Mouse (Mus musculus) limb, embryonic 14.5 days (tissue): ENCODE measurements around the gene Ngfr. TPM values are rescaled to one million over a fixed set of nuclear protein-coding genes. Genes with fewer than 3 reads are reported as not detected.

Experiments
- ATAC-seq: fragments of 200-750 bp; cut with Nextera tagmentation; 2 replicates; pipeline ENCODE4 v1.8.0; 2017; ENCODE audit warnings: low read depth, moderate number of reproducible peaks, moderate TSS enrichment; ENCODE audit not compliant: low FRiP score
- DNase-seq: peaks from one replicate; pipeline ENCODE4 v3.0.0-alpha.2; 2015; ENCODE audit warnings: low spot score
- H3K27ac ChIP-seq: fragments of 300-500 bp; sonication (generic); replicated peaks from 2 replicates; pipeline ENCODE4 v1.5.1; 2014; ENCODE audit warnings: low read depth, mild to moderate bottlenecking, low read length, moderate library complexity, mixed read lengths
- H3K27me3 ChIP-seq: fragments of 300-500 bp; sonication (generic); 2 replicates; pipeline ENCODE4 v1.6.1; 2014; ENCODE audit warnings: low read length, mixed read lengths; ENCODE audit not compliant: control insufficient read depth, insufficient read depth
- H3K36me3 ChIP-seq: fragments of 300-500 bp; sonication (generic); 2 replicates; pipeline ENCODE4 v1.6.1; 2014; ENCODE audit warnings: mild to moderate bottlenecking, low read length, moderate library complexity, mixed read lengths; ENCODE audit not compliant: control insufficient read depth, insufficient read depth
- H3K4me1 ChIP-seq: fragments of 300-500 bp; sonication (generic); 2 replicates; pipeline ENCODE4 v1.6.1; 2014; ENCODE audit warnings: antibody characterized with exemption, low read length, mixed read lengths; ENCODE audit not compliant: control insufficient read depth, insufficient read depth
- H3K4me2 ChIP-seq: fragments of 300-500 bp; sonication (generic); replicated peaks from 2 replicates; pipeline ENCODE4 v1.6.1; 2014; ENCODE audit warnings: low read depth, mild to moderate bottlenecking, low read length, moderate library complexity; ENCODE audit not compliant: severe bottlenecking
- H3K4me3 ChIP-seq: fragments of 300-500 bp; sonication (generic); replicated peaks from 2 replicates; pipeline ENCODE4 v1.5.1; 2014; ENCODE audit warnings: low read length
- H3K9ac ChIP-seq: fragments of 300-500 bp; sonication (generic); 2 replicates; pipeline ENCODE4 v1.6.1; 2014; ENCODE audit warnings: mild to moderate bottlenecking, low read depth, low read length, moderate library complexity; ENCODE audit not compliant: severe bottlenecking
- H3K9me3 ChIP-seq: fragments of 300-500 bp; sonication (generic); 2 replicates; pipeline ENCODE4 v1.6.1; 2016; ENCODE audit warnings: low read length; ENCODE audit not compliant: control insufficient read depth
- POLR2A ChIP-seq: fragments of 200-500 bp; IDR thresholded peaks from 2 replicates; pipeline ENCODE4 v1.8.0; 2012; ENCODE audit warnings: inconsistent platforms, mild to moderate bottlenecking, moderate library complexity, borderline replicate concordance; ENCODE audit not compliant: insufficient read depth, insufficient read length; ENCODE audit errors: extremely low read depth
- WGBS: fragments of 180-500 bp; shearing (Covaris S2); extraction: QIAGEN DNeasy Blood & Tissue Kit; methylation state at CpG from one replicate; pipeline ENCODE4 v1.1.7; 2014; 5-methylcytosine and 5-hydroxymethylcytosine counted together
- polyA plus RNA-seq, 2 experiments: library from polyadenylated mRNA; depleted of rRNA in 1 of 2; stranded (reverse) in 1 of 2; unstranded in 1 of 2; fragments of >200 nt; fragmentation: Nextera tagmentation in 1 of 2; extraction: Ambion mirVana in 1 of 2; gene quantifications; 2 replicates each; pipeline versions ENCODE4 v1.2.1 to v1.2.3; 2012 to 2014

Gene Ngfr
- polyA plus RNA-seq, 2 experiments, result 32.3 to 52.7 TPM

- Histone ChIP-seq H3K4me3 (no peak overlapping the region), H3K4me2 (no peak overlapping the region), H3K4me1 (peaks cover 30% of the 10 kb centered on the region), H3K27me3 (no peaks in the 10 kb centered on the region), H3K36me3 (no peaks in the 10 kb centered on the region), H3K9ac (no peak overlapping the region), H3K9me3 (no peaks in the 10 kb centered on the region), H3K27ac (peak overlapping the region; percentile 76; the same call in 1 of the 2 replicates)
- no peak for ATAC-seq
- DNase-seq, result no peak
- TF ChIP-seq POLR2A, result no peak
- WGBS, result 77% methylated on average over 6 of the region's 6 CpGs
These were observed 43.0 kb upstream of the Ngfr start for GRCm38 (mm10) chr11:95630558-95630957.

DNA sequence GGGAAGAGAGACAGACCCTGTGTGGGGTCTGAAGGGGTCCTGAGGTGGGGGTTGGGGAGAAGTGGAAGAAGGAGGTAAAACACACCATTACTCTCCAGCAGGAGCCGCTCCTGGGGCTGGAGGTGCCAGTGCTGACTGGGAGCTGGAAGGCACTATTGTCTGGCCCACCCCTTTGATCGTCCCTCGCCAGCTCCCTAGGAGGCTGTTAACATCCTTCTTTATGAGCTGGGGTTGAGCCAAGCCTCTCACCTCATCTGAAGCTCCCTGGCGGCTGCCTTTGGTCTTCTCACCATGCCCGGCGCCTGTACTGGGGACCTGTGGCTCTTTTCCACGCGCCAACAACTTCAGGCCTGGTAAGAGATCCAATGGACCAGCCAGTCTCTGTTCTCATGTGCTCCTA lies 34.9 kb upstream of the Ngfr start:
- ATAC-seq, result 0 out of 2 replicates have a peak, but pooled peaks have one; percentile 19
- 17% methylated on average over 8 of the region's 8 CpGs for WGBS
- H3K4me2 ChIP-seq, result no peak overlapping the region; the same call in 1 of the 2 replicates

DNA sequence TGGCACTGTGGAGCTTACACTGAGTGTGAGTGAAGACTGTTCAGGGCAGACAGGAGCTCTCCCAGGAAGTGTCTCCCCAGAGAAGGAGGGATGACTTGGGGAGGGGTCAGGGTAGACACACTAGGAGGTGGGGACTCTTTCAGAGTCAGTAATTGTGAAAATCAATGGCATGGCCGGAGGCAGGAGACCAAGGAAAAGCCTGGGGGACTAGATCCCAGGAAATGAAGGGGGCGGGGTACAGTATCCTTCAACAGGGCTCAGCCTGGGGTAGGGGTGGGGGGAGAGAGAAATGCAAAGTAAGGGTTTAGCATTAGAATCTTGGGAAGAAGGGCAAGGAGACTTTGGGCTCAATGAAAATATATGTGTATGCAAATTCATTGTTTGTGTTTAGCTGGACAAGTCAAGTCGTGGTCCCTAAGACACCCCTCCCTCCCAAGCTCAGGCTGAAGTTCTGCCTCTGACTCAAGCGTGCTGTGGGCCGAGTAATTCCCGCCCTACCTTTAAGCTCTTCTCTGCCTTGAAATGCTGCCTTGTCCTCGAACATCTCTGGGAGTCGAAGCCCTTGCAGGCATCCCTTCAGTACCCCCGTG lies 34.1 kb upstream of the Ngfr start:
- no peak overlapping the region for H3K27ac ChIP-seq
- no peak for ATAC-seq
- H3K36me3 ChIP-seq, result no peaks in the 10 kb centered on the region
- peak overlapping the region; percentile 25; the same call in 1 of the 2 replicates for H3K9ac ChIP-seq
- TF ChIP-seq POLR2A, result no peak
- no peaks in the 10 kb centered on the region for H3K9me3 ChIP-seq
- DNase-seq, result no peak
- H3K4me2 ChIP-seq, result no peak overlapping the region
- 25% methylated on average over 9 of the region's 9 CpGs for WGBS
- H3K27me3 ChIP-seq, result no peaks in the 10 kb centered on the region
- no peak overlapping the region for H3K4me3 ChIP-seq
- peaks cover 16% of the 10 kb centered on the region for H3K4me1 ChIP-seq

More for the DNA sequence above, 34.9 kb upstream of the Ngfr start:
- Histone ChIP-seq H3K4me1 (peaks cover 16% of the 10 kb centered on the region), H3K4me3 (no peak overlapping the region), H3K27me3 (no peaks in the 10 kb centered on the region), H3K27ac (no peak overlapping the region), H3K9me3 (no peaks in the 10 kb centered on the region), H3K36me3 (no peaks in the 10 kb centered on the region), H3K9ac (no peak overlapping the region)
- TF ChIP-seq POLR2A, result no peak
- peak; percentile 38 for DNase-seq

GRCm38 (mm10) chr11:95621010-95621409 lies 33.5 kb upstream of the Ngfr start:
- peak; percentile 6 for DNase-seq
- H3K27me3 ChIP-seq, result no peaks in the 10 kb centered on the region
- H3K9me3 ChIP-seq, result no peaks in the 10 kb centered on the region
- H3K4me2 ChIP-seq, result no peak overlapping the region
- no peak overlapping the region for H3K4me3 ChIP-seq
- H3K9ac ChIP-seq, result no peak overlapping the region
- H3K27ac ChIP-seq, result no peak overlapping the region
- no peak for TF ChIP-seq POLR2A
- ATAC-seq, result no peak
- peaks cover 16% of the 10 kb centered on the region for H3K4me1 ChIP-seq
- no peaks in the 10 kb centered on the region for H3K36me3 ChIP-seq
- WGBS, result 38% methylated on average over 4 of the region's 4 CpGs

- no peak for ATAC-seq
- H3K27me3 ChIP-seq, result no peaks in the 10 kb centered on the region
- H3K36me3 ChIP-seq, result no peaks in the 10 kb centered on the region
- H3K4me3 ChIP-seq, result no peak overlapping the region
- peaks cover 22% of the 10 kb centered on the region for H3K4me1 ChIP-seq
- no peak overlapping the region for H3K4me2 ChIP-seq
- no peak overlapping the region for H3K27ac ChIP-seq
- DNase-seq, result no peak
- no peak overlapping the region for H3K9ac ChIP-seq
- no peaks in the 10 kb centered on the region for H3K9me3 ChIP-seq
- WGBS, result 83% methylated on average over 5 of the region's 5 CpGs
- TF ChIP-seq POLR2A, result no peak
These were observed 32.4 kb upstream of the Ngfr start for GRCm38 (mm10) chr11:95619886-95620444.
